Mouse (Mus musculus) liver, embryonic 14.5 days (tissue): Measurements from ENCODE around the gene Stard3. TPM values are rescaled to one million over a fixed set of nuclear protein-coding genes. Genes with fewer than 3 reads are reported as not detected.

Experiments used
- ATAC-seq: fragments of 200-750 bp; cut with Nextera tagmentation; 2 replicates; pipeline ENCODE4 v1.8.0; 2017; ENCODE audit warnings: moderate number of reproducible peaks, mild to moderate bottlenecking, moderate library complexity; ENCODE audit not compliant: insufficient read depth
- DNase-seq, 3 experiments: peaks; one replicate each; pipeline ENCODE4 v3.0.0-alpha.2; 2012 to 2013; ENCODE audit warnings: low read depth in 3 of 3, low spot score in 3 of 3
- H3K27ac ChIP-seq: fragments of 300-500 bp; sonication (generic); 2 replicates; pipeline ENCODE4 v1.5.1; 2014; ENCODE audit warnings: moderate library complexity, mild to moderate bottlenecking, control low read depth, inconsistent platforms
- H3K27me3 ChIP-seq: fragments of 300-500 bp; sonication (generic); 2 replicates; pipeline ENCODE4 v1.6.1; 2014; ENCODE audit warnings: mild to moderate bottlenecking, low read length, moderate library complexity; ENCODE audit not compliant: control insufficient read depth, insufficient read depth
- H3K36me3 ChIP-seq: fragments of 300-500 bp; sonication (generic); replicated peaks from 2 replicates; pipeline ENCODE4 v1.6.1; 2014; ENCODE audit warnings: low read depth; ENCODE audit not compliant: control insufficient read depth, insufficient read depth
- H3K4me1 ChIP-seq, 2 experiments: fragments of 200-500 bp in 1 of 2; fragments of 300-500 bp in 1 of 2; sonication (generic) in 1 of 2; replicated peaks; 2 replicates each; pipeline ENCODE4 v1.6.1; 2012 to 2014; ENCODE audit warnings: antibody characterized with exemption in 1 of 2, inconsistent platforms in 1 of 2, low read length in 1 of 2; ENCODE audit not compliant: control insufficient read depth in 2 of 2, insufficient read depth in 2 of 2
- H3K4me2 ChIP-seq: fragments of 300-500 bp; sonication (generic); 2 replicates; pipeline ENCODE4 v1.6.1; 2014; ENCODE audit warnings: low read depth, mild to moderate bottlenecking, control low read depth, moderate library complexity
- H3K4me3 ChIP-seq, 2 experiments: fragments of 200-500 bp in 1 of 2; fragments of 300-500 bp in 1 of 2; sonication (generic) in 1 of 2; 2 replicates each; pipeline ENCODE4 v1.5.1; 2012 to 2014; ENCODE audit warnings: low read depth in 2 of 2, low read length in 2 of 2, mild to moderate bottlenecking in 2 of 2, control low read depth in 1 of 2, inconsistent platforms in 1 of 2, moderate library complexity in 1 of 2; ENCODE audit not compliant: insufficient read depth in 1 of 2
- H3K9ac ChIP-seq: fragments of 300-500 bp; sonication (generic); replicated peaks from 2 replicates; pipeline ENCODE4 v1.6.1; 2014; ENCODE audit warnings: mild to moderate bottlenecking, control low read depth, moderate library complexity
- H3K9me3 ChIP-seq: fragments of 300-500 bp; sonication (generic); 2 replicates; pipeline ENCODE4 v1.6.1; 2016; ENCODE audit warnings: low read length, mixed read lengths; ENCODE audit not compliant: control insufficient read depth
- CTCF ChIP-seq: IDR thresholded peaks from 2 replicates; pipeline ENCODE4 v1.5.1; 2016; ENCODE audit warnings: antibody characterized with exemption, low read depth, control low read depth
- EP300 ChIP-seq: IDR thresholded peaks from 2 replicates; pipeline ENCODE4 v1.6.1; 2016; ENCODE audit warnings: antibody characterized with exemption, low read depth
- WGBS: fragments of 180-500 bp; shearing (Covaris S2); extraction: QIAGEN DNeasy Blood & Tissue Kit; methylation state at CpG from one replicate; pipeline ENCODE4 v1.1.7; 2014; ENCODE audit not compliant: insufficient replicate concordance; 5-methylcytosine and 5-hydroxymethylcytosine counted together
- polyA plus RNA-seq, 2 experiments: library from polyadenylated mRNA; depleted of rRNA in 1 of 2; stranded (reverse) in 1 of 2; unstranded in 1 of 2; fragments of >200 nt; fragmentation: Nextera tagmentation in 1 of 2; extraction: Ambion mirVana in 1 of 2; gene quantifications; 2 replicates each; pipeline versions ENCODE4 v1.2.1 to v1.2.3; 2012 to 2014

The Stard3 gene
- polyA plus RNA-seq, 2 experiments = 11.6 to 16.8 TPM

DNA sequence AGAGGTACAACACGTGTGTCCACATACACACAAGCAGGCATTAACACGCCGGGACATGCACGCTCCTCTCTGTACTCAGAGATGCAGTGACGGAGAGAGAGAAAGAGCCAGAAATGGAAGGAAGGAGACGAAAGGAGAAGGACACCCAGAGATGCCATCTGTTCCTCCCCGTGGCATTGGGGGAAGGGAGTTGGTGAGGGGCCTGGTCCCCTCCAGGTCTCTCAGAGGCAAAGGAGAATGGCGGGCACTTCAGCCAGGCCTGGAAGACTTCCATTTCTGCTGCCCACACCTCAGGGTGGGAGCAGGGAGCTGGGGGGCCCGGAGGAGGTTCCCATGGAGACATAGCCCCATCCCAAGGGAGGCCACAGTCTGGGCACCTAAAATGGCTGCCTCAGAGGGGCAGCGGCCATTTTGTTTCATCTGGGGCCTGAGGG lies 24.9 kb upstream of the Stard3 start:
- H3K4me3 ChIP-seq = no peak overlapping the region
- no peak for ATAC-seq
- H3K9me3 ChIP-seq = no peaks in the 10 kb centered on the region
- H3K4me2 ChIP-seq = no peak overlapping the region
- no peak overlapping the region for H3K27ac ChIP-seq
- WGBS = 56% methylated on average over 10 of the region's 10 CpGs
- TF ChIP-seq CTCF (no peak), EP300 (no peak)
- no peaks in the 10 kb centered on the region for H3K4me1 ChIP-seq
- H3K27me3 ChIP-seq = peaks cover 92% of the 10 kb centered on the region
- DNase-seq = no peak
- H3K9ac ChIP-seq = no peak overlapping the region
- H3K36me3 ChIP-seq = no peaks in the 10 kb centered on the region

DNA sequence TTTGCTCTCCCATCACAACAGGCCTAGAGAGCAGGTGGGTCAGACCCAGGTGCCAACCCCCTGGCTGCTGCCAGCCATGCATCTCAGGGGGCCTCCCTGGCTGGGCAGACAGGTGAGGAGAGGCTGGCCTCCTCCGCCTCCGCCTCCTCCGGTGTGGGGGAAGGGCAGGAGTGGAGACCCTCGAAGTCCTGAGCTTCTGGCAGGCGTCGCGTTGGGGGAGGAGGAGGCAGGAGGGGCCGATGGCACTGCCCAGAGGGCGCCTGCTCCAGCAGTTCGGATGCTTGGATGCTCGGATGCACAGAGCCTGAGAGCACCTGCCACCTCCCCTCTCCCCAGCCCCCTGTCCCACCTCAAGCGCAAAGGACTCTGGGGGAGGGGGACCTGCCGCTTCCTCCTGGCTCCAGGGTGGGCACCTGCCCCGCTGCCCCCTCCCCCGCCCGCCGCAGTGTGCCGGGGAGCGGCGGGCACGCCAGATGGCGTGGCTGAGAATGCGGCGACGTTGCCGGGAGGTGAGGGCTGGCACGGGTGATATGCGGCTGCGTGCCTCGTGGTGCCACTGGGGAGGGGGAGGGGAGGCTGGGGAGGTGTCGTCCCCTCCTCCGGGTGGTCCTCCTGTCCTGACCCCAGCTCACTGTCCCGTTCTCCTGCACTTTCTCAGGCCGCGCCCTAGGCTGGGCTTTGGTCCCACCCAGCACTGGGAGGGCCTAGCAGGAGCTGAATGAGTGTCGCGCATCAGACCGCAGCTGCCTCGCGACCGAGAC lies 24.0 kb upstream of the Stard3 start:
- Histone ChIP-seq H3K4me3 (no peak overlapping the region), H3K9me3 (no peaks in the 10 kb centered on the region), H3K9ac (no peak overlapping the region), H3K36me3 (no peaks in the 10 kb centered on the region), H3K27me3 (peaks cover 92% of the 10 kb centered on the region), H3K27ac (no peak overlapping the region), H3K4me2 (no peak overlapping the region), H3K4me1 (no peaks in the 10 kb centered on the region)
- DNase-seq = no peak
- ATAC-seq = no peak
- 5% methylated on average over 38 of the region's 41 CpGs for WGBS
- TF ChIP-seq CTCF = no peak
- TF ChIP-seq EP300 = no peak

DNA sequence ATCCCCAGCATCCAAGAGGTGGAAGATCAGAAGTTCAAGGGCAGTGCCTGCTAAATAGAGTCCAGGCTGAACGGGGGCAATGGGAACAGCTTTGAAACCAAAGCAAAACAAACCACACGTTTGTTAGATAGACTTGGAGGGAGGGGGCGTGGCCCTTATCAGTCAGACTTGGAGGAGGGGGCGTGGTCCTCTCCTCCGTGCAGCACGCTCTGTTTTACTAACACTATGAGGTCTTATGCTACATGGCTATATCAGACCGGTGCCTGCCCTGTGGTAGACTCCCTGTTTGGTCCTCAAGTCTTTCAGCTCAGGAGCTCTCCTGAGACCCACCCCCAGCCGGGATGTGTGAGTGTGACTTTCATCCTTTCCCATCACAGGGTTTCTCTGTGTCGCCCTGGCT lies 22.9 kb upstream of the Stard3 start:
- Histone ChIP-seq H3K4me1 (no peaks in the 10 kb centered on the region), H3K27ac (no peak overlapping the region), H3K27me3 (peaks cover 92% of the 10 kb centered on the region), H3K4me3 (no peak overlapping the region), H3K9ac (no peak overlapping the region), H3K9me3 (no peaks in the 10 kb centered on the region), H3K4me2 (no peak overlapping the region), H3K36me3 (no peaks in the 10 kb centered on the region)
- WGBS = 2% methylated on average over 9 of the region's 9 CpGs
- DNase-seq (no peak), ATAC-seq (no peak)
- TF ChIP-seq EP300 (no peak), CTCF (no peak)

DNA sequence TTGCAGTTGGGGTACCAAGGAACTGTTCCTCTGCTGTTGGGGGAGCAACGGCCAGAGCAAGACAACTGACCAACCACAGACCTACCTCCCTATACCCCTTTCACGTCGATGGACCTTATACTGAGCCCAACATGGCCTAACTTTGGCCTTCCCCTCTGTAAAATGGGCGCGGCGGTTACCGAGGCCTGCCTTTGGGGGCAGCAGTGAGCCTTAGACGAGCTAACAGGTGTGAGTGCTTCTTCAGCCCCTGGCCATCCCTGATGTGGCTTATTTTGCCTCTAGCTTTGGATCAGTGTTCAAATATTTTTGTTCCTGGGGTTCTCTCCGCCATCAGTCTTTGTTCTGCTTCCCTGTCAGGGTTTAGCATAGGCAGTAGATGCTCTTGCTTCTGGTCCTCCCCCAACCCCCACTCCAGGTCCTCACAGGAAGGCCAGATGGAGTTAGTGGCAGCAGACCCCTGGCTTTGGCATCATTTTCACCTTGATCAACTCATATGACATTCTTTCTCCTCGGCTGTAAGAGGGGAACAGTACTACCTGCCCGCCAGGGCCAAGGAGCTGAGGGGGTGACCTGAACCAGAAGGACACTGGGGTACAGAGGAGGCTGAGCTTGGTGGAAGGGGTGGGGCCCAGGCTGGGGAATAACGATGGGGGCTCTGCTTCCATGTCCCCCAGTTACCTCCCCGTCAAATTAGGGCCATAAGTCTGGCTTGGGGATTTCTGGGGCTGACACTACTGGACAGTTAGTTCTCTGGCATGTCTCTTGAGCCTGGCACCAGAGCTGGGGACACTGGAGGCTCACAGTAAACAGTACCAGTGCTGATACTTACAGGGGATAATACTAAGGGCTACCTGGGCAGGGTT lies 21.7 kb upstream of the Stard3 start:
- no peaks in the 10 kb centered on the region for H3K9me3 ChIP-seq
- H3K36me3 ChIP-seq = no peaks in the 10 kb centered on the region
- no peak overlapping the region for H3K4me3 ChIP-seq
- no peak overlapping the region for H3K9ac ChIP-seq
- H3K27me3 ChIP-seq = peaks cover 90% of the 10 kb centered on the region
- no peak overlapping the region for H3K27ac ChIP-seq
- WGBS = 9% methylated on average over 13 of the region's 13 CpGs
- H3K4me1 ChIP-seq = no peaks in the 10 kb centered on the region
- no peak for TF ChIP-seq EP300
- TF ChIP-seq CTCF = peak; percentile 67
- no peak for DNase-seq
- H3K4me2 ChIP-seq = no peak overlapping the region
- ATAC-seq = no peak

DNA sequence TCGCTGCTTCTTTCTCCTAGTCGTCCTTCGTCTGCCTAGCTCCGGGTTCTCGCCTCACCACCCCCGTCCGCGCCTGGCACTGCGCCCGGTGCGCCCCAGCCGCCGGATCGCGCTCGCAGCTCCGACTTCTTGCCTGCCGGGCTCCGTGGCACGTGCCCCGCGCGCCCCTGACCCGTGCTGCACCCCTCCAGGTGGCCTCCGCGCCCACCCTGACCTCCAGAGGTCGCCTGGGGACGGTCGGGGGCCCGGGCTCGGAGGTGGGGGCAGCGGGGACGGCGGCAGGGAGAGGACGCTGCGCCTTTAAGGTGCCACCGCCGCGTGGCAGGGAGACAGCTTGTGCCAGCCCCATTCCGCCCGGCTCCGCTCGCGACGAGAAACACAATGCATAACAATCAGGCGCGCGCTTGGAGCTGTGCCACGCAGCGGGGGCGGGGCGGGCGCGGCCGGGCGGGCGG lies 19.6 kb upstream of the Stard3 start:
- Histone ChIP-seq H3K4me1 (no peaks in the 10 kb centered on the region), H3K4me3 (peak overlapping the region in 1 of 2 experiments; percentile 38; a peak in 2 of 4 replicates), H3K36me3 (no peaks in the 10 kb centered on the region), H3K27me3 (peaks cover 87% of the 10 kb centered on the region), H3K4me2 (peak overlapping the region; percentile 54), H3K9ac (no peak overlapping the region), H3K9me3 (no peaks in the 10 kb centered on the region), H3K27ac (no peak overlapping the region)
- no peak for DNase-seq
- 3% methylated on average over 44 of the region's 57 CpGs for WGBS
- no peak for ATAC-seq
- TF ChIP-seq CTCF = no peak
- no peak for TF ChIP-seq EP300
